Mouse (Mus musculus) MEL (cell line): ENCODE data around the gene Cln5. TPM values are rescaled to one million over a fixed set of nuclear protein-coding genes. Genes with fewer than 3 reads are reported as not detected.

Source experiments
- DNase-seq: peaks from one replicate; pipeline ENCODE4 v3.0.0; 2011; ENCODE audit warnings: low read depth, low spot score
- H3K27ac ChIP-seq: 2 replicates; pipeline ENCODE4 v1.5.1; 2012; ENCODE audit warnings: low read depth, mild to moderate bottlenecking, control low read depth, low read length, moderate library complexity; ENCODE audit not compliant: control insufficient read depth
- H3K27me3 ChIP-seq, 2 experiments: fragments of 150-350 bp in 1 of 2; sonication (generic) in 1 of 2; 2 replicates each; pipeline ENCODE4 v1.6.1; 2012; ENCODE audit warnings: low read length in 2 of 2, mild to moderate bottlenecking in 2 of 2, improper control_type of control experiment in 1 of 2, moderate library complexity in 1 of 2; ENCODE audit not compliant: insufficient read depth in 2 of 2, control insufficient read depth in 1 of 2
- H3K36me3 ChIP-seq, 2 experiments: 2 replicates each; pipeline ENCODE4 v1.6.1; 2012 to 2014; ENCODE audit warnings: low read length in 2 of 2, improper control_type of control experiment in 1 of 2, inconsistent platforms in 1 of 2, mild to moderate bottlenecking in 1 of 2; ENCODE audit not compliant: insufficient read depth in 2 of 2, control insufficient read depth in 1 of 2
- H3K4me1 ChIP-seq, 2 experiments: fragments of 150-350 bp in 1 of 2; sonication (generic) in 1 of 2; 2 replicates each; pipeline ENCODE4 v1.6.1; 2012; ENCODE audit warnings: low read length in 2 of 2, improper control_type of control experiment in 1 of 2, mild to moderate bottlenecking in 1 of 2; ENCODE audit not compliant: insufficient read depth in 2 of 2, control insufficient read depth in 1 of 2
- H3K4me3 ChIP-seq, 2 experiments: fragments of 150-350 bp in 1 of 2; sonication (generic) in 1 of 2; 2 replicates each; pipeline ENCODE4 v1.5.1; 2012; ENCODE audit warnings: low read depth in 2 of 2, low read length in 2 of 2, mild to moderate bottlenecking in 2 of 2, moderate library complexity in 2 of 2, control low read depth in 1 of 2, improper control_type of control experiment in 1 of 2; ENCODE audit not compliant: control insufficient read depth in 1 of 2, insufficient read depth in 1 of 2
- H3K79me2 ChIP-seq: 2 replicates; pipeline ENCODE4 v1.6.1; 2012; ENCODE audit warnings: mild to moderate bottlenecking, low read length, moderate library complexity; ENCODE audit not compliant: control insufficient read depth, poor library complexity, insufficient read depth
- H3K9ac ChIP-seq: 2 replicates; pipeline ENCODE4 v1.6.1; 2012; ENCODE audit warnings: low read depth, mild to moderate bottlenecking, control low read depth, low read length, moderate library complexity; ENCODE audit not compliant: control insufficient read depth, poor library complexity, severe bottlenecking
- H3K9me3 ChIP-seq: fragments of 150-350 bp; sonication (generic); replicated peaks from 2 replicates; pipeline ENCODE4 v1.6.1; 2012; ENCODE audit warnings: mild to moderate bottlenecking, low read length, improper control_type of control experiment, moderate library complexity; ENCODE audit not compliant: insufficient read depth
- BHLHE40 ChIP-seq: IDR thresholded peaks from 2 replicates; pipeline ENCODE4 v1.6.1; 2012; ENCODE audit warnings: low read depth, mild to moderate bottlenecking, inconsistent platforms, low read length, improper control_type of control experiment, borderline replicate concordance
- ELF1 ChIP-seq: IDR thresholded peaks from 2 replicates; pipeline ENCODE4 v1.6.1; 2014; ENCODE audit warnings: low read depth, mild to moderate bottlenecking, inconsistent platforms, low read length, improper control_type of control experiment, moderate library complexity
- EP300 ChIP-seq, 2 experiments: IDR thresholded peaks; 2 replicates each; pipeline ENCODE4 v1.6.1; 2011; ENCODE audit warnings: improper control_type of control experiment in 2 of 2, low read length in 2 of 2, low read depth in 1 of 2, mild to moderate bottlenecking in 1 of 2
- HCFC1 ChIP-seq: IDR thresholded peaks from 2 replicates; pipeline ENCODE4 v1.6.1; 2012; ENCODE audit warnings: low read depth, mild to moderate bottlenecking, inconsistent platforms, low read length, improper control_type of control experiment, moderate library complexity
- JUND ChIP-seq: IDR thresholded peaks from 2 replicates; pipeline ENCODE4 v1.6.1; 2011; ENCODE audit warnings: low read depth, mild to moderate bottlenecking, improper control_type of control experiment, low read length
- MAX ChIP-seq: IDR thresholded peaks from 2 replicates; pipeline ENCODE4 v1.6.1; 2011; ENCODE audit warnings: low read length, improper control_type of control experiment
- MAZ ChIP-seq: IDR thresholded peaks from 2 replicates; pipeline ENCODE4 v1.6.1; 2012; ENCODE audit warnings: low read depth, mild to moderate bottlenecking, inconsistent platforms, low read length, improper control_type of control experiment
- MXI1 ChIP-seq: IDR thresholded peaks from 2 replicates; pipeline ENCODE4 v1.6.1; 2011; ENCODE audit warnings: mild to moderate bottlenecking, low read depth, low read length, improper control_type of control experiment
- NRF1 ChIP-seq: IDR thresholded peaks from 2 replicates; pipeline ENCODE4 v1.6.1; 2014; ENCODE audit warnings: low read depth, mild to moderate bottlenecking, inconsistent platforms, low read length, improper control_type of control experiment, moderate library complexity; ENCODE audit not compliant: poor library complexity, insufficient read depth, severe bottlenecking
- POLR2A ChIP-seq, 2 experiments: IDR thresholded peaks; 2 replicates each; pipeline ENCODE4 v1.6.1; 2011 to 2012; ENCODE audit warnings: low read length in 2 of 2, mild to moderate bottlenecking in 2 of 2, control low read depth in 1 of 2, improper control_type of control experiment in 1 of 2, low read depth in 1 of 2, moderate library complexity in 1 of 2; ENCODE audit not compliant: control insufficient read depth in 1 of 2, insufficient read depth in 1 of 2, poor library complexity in 1 of 2
- SIN3A ChIP-seq: IDR thresholded peaks from 2 replicates; pipeline ENCODE4 v1.6.1; 2012; ENCODE audit warnings: low read length, improper control_type of control experiment, inconsistent platforms
- TCF12 ChIP-seq: IDR thresholded peaks from 2 replicates; pipeline ENCODE4 v1.6.1; 2014; ENCODE audit warnings: low read depth, mild to moderate bottlenecking, inconsistent platforms, low read length, improper control_type of control experiment, moderate library complexity
- UBTF ChIP-seq: IDR thresholded peaks from 2 replicates; pipeline ENCODE4 v1.6.1; 2012; ENCODE audit warnings: low read depth, mild to moderate bottlenecking, inconsistent platforms, low read length, improper control_type of control experiment, moderate library complexity, borderline replicate concordance; ENCODE audit not compliant: insufficient read depth
- ZC3H11A ChIP-seq: IDR thresholded peaks from 2 replicates; pipeline ENCODE4 v1.6.1; 2012; ENCODE audit warnings: low read depth, mild to moderate bottlenecking, inconsistent platforms, low read length, improper control_type of control experiment
- ZMIZ1 ChIP-seq: IDR thresholded peaks from 2 replicates; pipeline ENCODE4 v1.6.1; 2012; ENCODE audit warnings: low read depth, mild to moderate bottlenecking, inconsistent platforms, low read length, improper control_type of control experiment, moderate library complexity
- ZNF384 ChIP-seq: IDR thresholded peaks from 2 replicates; pipeline ENCODE4 v1.6.1; 2012; ENCODE audit warnings: low read depth, mild to moderate bottlenecking, inconsistent platforms, low read length, improper control_type of control experiment
- polyA plus RNA-seq, 2 experiments: library from polyadenylated mRNA; stranded (reverse) in 1 of 2; unstranded in 1 of 2; fragments of >175 nt in 1 of 2; fragments of >200 nt in 1 of 2; gene quantifications; 2 replicates each; pipeline versions ENCODE4 v1.2.1 to v1.2.4; 2012; ENCODE audit warnings: low replicate concordance in 2 of 2, low read depth in 1 of 2; ENCODE audit not compliant: insufficient read length in 2 of 2, insufficient read depth in 1 of 2, missing spikeins in 1 of 2
- total RNA-seq: library from RNA; depleted of rRNA; stranded (reverse); fragments of 300-350 nt; gene quantifications from 2 replicates; pipeline ENCODE4 v1.2.3, GENCODE M21; 2012

Gene Cln5
- total and polyA plus RNA-seq, 3 experiments, result 12.3 to 99.4 (median 15.9) TPM

DNA sequence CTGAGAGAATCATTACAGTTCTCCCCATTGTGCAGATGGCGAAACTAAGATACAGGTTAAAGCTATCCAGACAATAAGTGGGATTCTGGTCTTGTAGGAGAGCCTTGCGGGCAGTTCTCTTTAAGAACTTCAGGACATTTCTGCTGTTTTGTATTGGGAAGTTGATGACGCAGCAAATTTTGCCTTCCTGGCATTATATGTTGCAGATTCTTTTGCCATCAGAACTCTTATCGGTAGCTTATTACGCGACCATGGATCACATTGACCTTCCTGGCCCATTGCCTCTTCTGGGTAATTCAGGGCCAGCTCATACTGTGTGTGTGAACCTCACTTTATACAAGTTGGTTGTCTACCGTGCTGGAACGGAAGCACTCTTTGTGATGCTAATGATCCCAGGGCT, 3.8 kb downstream of the Cln5 start:
- no peak overlapping the region for H3K27ac ChIP-seq
- no peaks in the 10 kb centered on the region for H3K9me3 ChIP-seq
- no peaks in the 10 kb centered on the region for H3K27me3 ChIP-seq
- no peak overlapping the region for H3K9ac ChIP-seq
- peaks cover 0 to 5% of the 10 kb centered on the region in 2 experiments; a peak in 2 of 4 replicates for H3K36me3 ChIP-seq
- H3K4me3 ChIP-seq, result no peak overlapping the region
- no peak for DNase-seq
- H3K79me2 ChIP-seq, result peaks cover 2% of the 10 kb centered on the region; the same call in 1 of the 2 replicates
- TF ChIP-seq ELF1 (no peak), EP300 (IDR thresholded peaks at IDR 0.05; ENCODE audit: low read depth in 1 of 2, low read length in 2 of 2) (no peak), SIN3A (no peak), MXI1 (no peak), NRF1 (no peak), MAX (no peak), ZMIZ1 (no peak), MAZ (no peak), UBTF (no peak), ZC3H11A (no peak), ZNF384 (no peak), HCFC1 (no peak), JUND (no peak), POLR2A (IDR thresholded peaks at IDR 0.05; ENCODE audit: control insufficient read depth in 1 of 2, insufficient read depth in 1 of 2, low read depth in 1 of 2, low read length in 2 of 2, poor library complexity in 1 of 2) (no peak)
- H3K4me1 ChIP-seq, result no peaks in the 10 kb centered on the region; a peak in 1 of 4 replicates

- Histone ChIP-seq H3K36me3 (no peaks in the 10 kb centered on the region; a peak in 2 of 4 replicates), H3K27ac (no peak overlapping the region), H3K9me3 (no peaks in the 10 kb centered on the region), H3K27me3 (no peaks in the 10 kb centered on the region), H3K79me2 (peaks cover 2% of the 10 kb centered on the region; the same call in 1 of the 2 replicates), H3K9ac (no peak overlapping the region), H3K4me1 (no peaks in the 10 kb centered on the region), H3K4me3 (no peak overlapping the region)
- DNase-seq, result no peak
- TF ChIP-seq BHLHE40 (no peak), TCF12 (no peak)
Measured at GRCm38 (mm10) chr14:103075166-103075565, 5.2 kb downstream of the Cln5 start.
